Mouse (Mus musculus): Measurements from ENCODE around the gene Zcchc18. TPM values are rescaled to one million over a fixed set of nuclear protein-coding genes. Genes with fewer than 3 reads are reported as not detected.

The Zcchc18 gene
- 0.53 and 0.69 TPM in 2 replicates for polyA plus RNA-seq (2015; fragmentation: Nextera tagmentation; extraction: Ambion mirVana)

GRCm38 (mm10) chrX:136992978-136993547 is at the start of gene Zcchc18:
Zcchc18 (plus strand) TSS chrX:136993155.

GRCm38 (mm10) chrX:136975397-136975796 is 17.6 kb upstream of the Zcchc18 start, which contains the start of gene Tmsb15b2:
Tmsb15b2 (minus strand) TSS chrX:136975497.

GRCm38 (mm10) chrX:136976424-136977084 is 16.4 kb upstream of the Zcchc18 start, which contains the start of the genes Tmsb15l and Tmsb15b1:
Tmsb15l (minus strand) TSS chrX:136976869.
Tmsb15b1 (minus strand) TSS chrX:136976874.

GRCm38 (mm10) chrX:137038000-137038483 is 45.1 kb downstream of the Zcchc18 start, which contains the start of gene Slc25a53:
Slc25a53 (minus strand) TSS chrX:137038302.

Other genes starting within 250 kb of the Zcchc18 start
- gene Morf4l2, start 249.5 kb upstream of the Zcchc18 start, polyA plus RNA-seq (2015; fragmentation: Nextera tagmentation; extraction: Ambion mirVana), result 314 and 373 TPM in 2 replicates
- gene Glra4, start 213.0 kb upstream of the Zcchc18 start, polyA plus RNA-seq (2015; fragmentation: Nextera tagmentation; extraction: Ambion mirVana), result not detected in 2 replicates
- 4.9 and 5.5 TPM in 2 replicates for gene Plp1, start 170.5 kb upstream of the Zcchc18 start, polyA plus RNA-seq (2015; fragmentation: Nextera tagmentation; extraction: Ambion mirVana)
- 0.05 TPM in 1 of 2 replicates, not detected in the other for gene Rab9b, start 124.4 kb upstream of the Zcchc18 start, polyA plus RNA-seq (2015; fragmentation: Nextera tagmentation; extraction: Ambion mirVana)
- not detected in 2 replicates for gene H2bfm, start 65.8 kb upstream of the Zcchc18 start, polyA plus RNA-seq (2015; fragmentation: Nextera tagmentation; extraction: Ambion mirVana)
- 14.8 and 21.4 TPM in 2 replicates for gene Tmsb15b2, start 17.7 kb upstream of the Zcchc18 start, polyA plus RNA-seq (2015; fragmentation: Nextera tagmentation; extraction: Ambion mirVana)
- 1.1 and 1.6 TPM in 2 replicates for gene Tmsb15l, start 16.3 kb upstream of the Zcchc18 start, polyA plus RNA-seq (2015; fragmentation: Nextera tagmentation; extraction: Ambion mirVana)
- 16.6 and 16.7 TPM in 2 replicates for gene Tmsb15b1, start 16.3 kb upstream of the Zcchc18 start, polyA plus RNA-seq (2015; fragmentation: Nextera tagmentation; extraction: Ambion mirVana)
- gene Slc25a53, start 45.1 kb downstream of the Zcchc18 start, polyA plus RNA-seq (2015; fragmentation: Nextera tagmentation; extraction: Ambion mirVana), result 4.6 and 4.9 TPM in 2 replicates
- gene Fam199x, start 56.4 kb downstream of the Zcchc18 start, polyA plus RNA-seq (2015; fragmentation: Nextera tagmentation; extraction: Ambion mirVana), result 2.6 and 3.3 TPM in 2 replicates
- gene Esx1, start 128.9 kb downstream of the Zcchc18 start, polyA plus RNA-seq (2015; fragmentation: Nextera tagmentation; extraction: Ambion mirVana), result not detected in 2 replicates